Mouse (Mus musculus) MEL-GATA-1-ER (cell line): ENCODE results near the gene Zbtb40.

Experiments
- DNase-seq: peaks from one replicate; pipeline ENCODE4 v3.0.0-alpha.2; 2012; ENCODE audit warnings: low read depth; ENCODE audit errors: extremely low read depth

Gene Zbtb40

GRCm38 (mm10) chr4:136934746-136935613 lies 113.6 kb downstream of the Zbtb40 start:
- no peak for DNase-seq

GRCm38 (mm10) chr4:136930474-136930873 lies 118.1 kb downstream of the Zbtb40 start:
- DNase-seq = peak; percentile 81
